Mouse (Mus musculus): Measurements from ENCODE around the gene Hist1h4h.
"Not testable (repeated sequence)": the region's sequence is repeated elsewhere in the genome, so short reads cannot be mapped to it uniquely, and the experiment has no call there.

The Hist1h4h gene

GRCm38 (mm10) chr13:23555839-23556416 lies 25.1 kb downstream of the Hist1h4h start:
- peak; percentile 45 to 78 for DNase-seq

- no peak for DNase-seq
Observed at GRCm38 (mm10) chr13:23556906-23557305, 26.1 kb downstream of the Hist1h4h start.

GRCm38 (mm10) chr13:23560699-23561098 lies 29.8 kb downstream of the Hist1h4h start:
- DNase-seq: not testable (repeated sequence)

- not testable (repeated sequence) for DNase-seq
Observed at GRCm38 (mm10) chr13:23561531-23561882, 30.7 kb downstream of the Hist1h4h start.

- peak; percentile 95 to 96 for DNase-seq
Observed at GRCm38 (mm10) chr13:23561883-23562659, 31.2 kb downstream of the Hist1h4h start, which contains the start of gene Hist1h3e. Gene Hist1h3e, minus strand, starts transcription at chr13:23562369.

GRCm38 (mm10) chr13:23562699-23563462 lies 32.0 kb downstream of the Hist1h4h start:
- peak in 1 of 2 experiments; percentile 52 for DNase-seq

- DNase-seq: no peak
Observed at GRCm38 (mm10) chr13:23564482-23564881, 33.6 kb downstream of the Hist1h4h start.

GRCm38 (mm10) chr13:23570261-23571021 lies 39.6 kb downstream of the Hist1h4h start:
- DNase-seq: not testable (repeated sequence)

- DNase-seq: peak; percentile 73 to 77
Observed at GRCm38 (mm10) chr13:23571022-23571503, 40.2 kb downstream of the Hist1h4h start, which contains the start of the genes Hist1h2ae and Hist1h2bg. Gene Hist1h2ae, minus strand, starts transcription at chr13:23571220. Gene Hist1h2bg, plus strand, starts transcription at chr13:23571396.

- peak in 1 of 2 experiments; percentile 7 for DNase-seq
Observed at GRCm38 (mm10) chr13:23571504-23572217, 40.8 kb downstream of the Hist1h4h start.

GRCm38 (mm10) chr13:23572218-23573033 lies 41.6 kb downstream of the Hist1h4h start:
- DNase-seq: no peak

- not testable (repeated sequence) for DNase-seq
Observed at GRCm38 (mm10) chr13:23573034-23573897, 42.4 kb downstream of the Hist1h4h start.

GRCm38 (mm10) chr13:23573898-23574524 lies 43.2 kb downstream of the Hist1h4h start, which contains the start of the genes Hist1h2bf and Hist1h2ad:
Gene Hist1h2bf, minus strand, starts transcription at chr13:23574196.
Gene Hist1h2ad, plus strand, starts transcription at chr13:23574381.
- peak; percentile 93 to 94 for DNase-seq

GRCm38 (mm10) chr13:23574546-23575170 lies 43.8 kb downstream of the Hist1h4h start:
- not testable (repeated sequence) for DNase-seq

- DNase-seq: peak; percentile 43 to 69
Observed at GRCm38 (mm10) chr13:23575271-23575851, 44.5 kb downstream of the Hist1h4h start, which contains the start of gene Hist1h3d. Gene Hist1h3d, plus strand, starts transcription at chr13:23575763.

- DNase-seq: not testable (repeated sequence)
Observed at GRCm38 (mm10) chr13:23575864-23576313, 45.0 kb downstream of the Hist1h4h start.

GRCm38 (mm10) chr13:23576351-23576881 lies 45.6 kb downstream of the Hist1h4h start:
- DNase-seq: no peak

Measured in lung, postnatal 4 days (tissue).